Mouse (Mus musculus): ENCODE data around the gene Trp53i11. TPM values are rescaled to one million over a fixed set of nuclear protein-coding genes. Genes with fewer than 3 reads are reported as not detected.

Gene Trp53i11
- total RNA-seq, 2 experiments from 2014 or later = 73.9 to 75.7 TPM

- no peak for DNase-seq (ENCODE audit: extremely low spot score in 1 of 2, low spot score in 1 of 2)
Observed at GRCm38 (mm10) chr2:93170845-93171200, 16.5 kb upstream of the Trp53i11 start.

GRCm38 (mm10) chr2:93171929-93172328 lies 15.4 kb upstream of the Trp53i11 start:
- no peak for DNase-seq (ENCODE audit: extremely low spot score in 1 of 2, low spot score in 1 of 2)

GRCm38 (mm10) chr2:93172460-93172859 lies 14.9 kb upstream of the Trp53i11 start:
- DNase-seq (ENCODE audit: extremely low spot score in 1 of 2, low spot score in 1 of 2) = no peak

- DNase-seq (ENCODE audit: extremely low spot score in 1 of 2, low spot score in 1 of 2) = no peak
Observed at GRCm38 (mm10) chr2:93174159-93174558, 13.2 kb upstream of the Trp53i11 start.

GRCm38 (mm10) chr2:93175278-93175677 lies 12.1 kb upstream of the Trp53i11 start:
- DNase-seq (ENCODE audit: extremely low spot score in 1 of 2, low spot score in 1 of 2) = no peak

- DNase-seq (ENCODE audit: extremely low spot score in 1 of 2, low spot score in 1 of 2) = no peak
Observed at GRCm38 (mm10) chr2:93175721-93176120, 11.6 kb upstream of the Trp53i11 start.

- no peak for DNase-seq (ENCODE audit: extremely low spot score in 1 of 2, low spot score in 1 of 2)
Observed at GRCm38 (mm10) chr2:93176193-93176798, 11.1 kb upstream of the Trp53i11 start.

- no peak for DNase-seq (ENCODE audit: extremely low spot score in 1 of 2, low spot score in 1 of 2)
Observed at GRCm38 (mm10) chr2:93176871-93177667, 10.3 kb upstream of the Trp53i11 start.

GRCm38 (mm10) chr2:93177668-93178312 lies 9.6 kb upstream of the Trp53i11 start:
- no peak for DNase-seq (ENCODE audit: extremely low spot score in 1 of 2, low spot score in 1 of 2)

GRCm38 (mm10) chr2:93178313-93178677 lies 9.1 kb upstream of the Trp53i11 start:
- no peak for DNase-seq (ENCODE audit: extremely low spot score in 1 of 2, low spot score in 1 of 2)

- no peak for DNase-seq (ENCODE audit: extremely low spot score in 1 of 2, low spot score in 1 of 2)
Observed at GRCm38 (mm10) chr2:93179603-93180002, 7.7 kb upstream of the Trp53i11 start.

- DNase-seq (ENCODE audit: extremely low spot score in 1 of 2, low spot score in 1 of 2) = peak; percentile 53 to 67
Observed at GRCm38 (mm10) chr2:93180077-93180844, 7.1 kb upstream of the Trp53i11 start.

GRCm38 (mm10) chr2:93182859-93183258 lies 4.5 kb upstream of the Trp53i11 start:
- no peak for DNase-seq (ENCODE audit: extremely low spot score in 1 of 2, low spot score in 1 of 2)

GRCm38 (mm10) chr2:93188020-93188760 lies 842 bp downstream of the Trp53i11 start:
- no peak for DNase-seq (ENCODE audit: extremely low spot score in 1 of 2, low spot score in 1 of 2)

- DNase-seq (ENCODE audit: extremely low spot score in 1 of 2, low spot score in 1 of 2) = no peak
Observed at GRCm38 (mm10) chr2:93188761-93189458, 1.6 kb downstream of the Trp53i11 start.

GRCm38 (mm10) chr2:93190771-93191487 lies 3.6 kb downstream of the Trp53i11 start:
- DNase-seq (ENCODE audit: extremely low spot score in 1 of 2, low spot score in 1 of 2) = no peak

GRCm38 (mm10) chr2:93191488-93192181 lies 4.3 kb downstream of the Trp53i11 start:
- DNase-seq (ENCODE audit: extremely low spot score in 1 of 2, low spot score in 1 of 2) = no peak

- no peak for DNase-seq (ENCODE audit: extremely low spot score in 1 of 2, low spot score in 1 of 2)
Observed at GRCm38 (mm10) chr2:93192182-93192560, 4.8 kb downstream of the Trp53i11 start.
